Mouse (Mus musculus) limb, embryonic 11.5 days (tissue): ENCODE measurements around the gene Tmem167. TPM values are rescaled to one million over a fixed set of nuclear protein-coding genes. Genes with fewer than 3 reads are reported as not detected.
"Not testable (repeated sequence)": the region's sequence is repeated elsewhere in the genome, so short reads cannot be mapped to it uniquely, and the experiment has no call there.

Experiments
- ATAC-seq: fragments of 200-750 bp; cut with Nextera tagmentation; 2 replicates; pipeline ENCODE4 v1.8.0; 2017; ENCODE audit warnings: low read depth; ENCODE audit not compliant: insufficient number of reproducible peaks, low FRiP score, low TSS enrichment
- DNase-seq: peaks from one replicate; pipeline ENCODE4 v3.0.0-alpha.2; 2015; ENCODE audit warnings: low spot score
- H3K27ac ChIP-seq: fragments of 300-500 bp; sonication (generic); replicated peaks from 2 replicates; pipeline ENCODE4 v1.5.1; 2014; ENCODE audit warnings: low read depth, mild to moderate bottlenecking, low read length
- H3K27me3 ChIP-seq: fragments of 300-500 bp; sonication (generic); 2 replicates; pipeline ENCODE4 v1.6.1; 2014; ENCODE audit warnings: mild to moderate bottlenecking, low read length, mixed read lengths; ENCODE audit not compliant: control insufficient read depth, insufficient read depth
- H3K36me3 ChIP-seq: fragments of 300-500 bp; sonication (generic); 2 replicates; pipeline ENCODE4 v1.6.1; 2014; ENCODE audit warnings: mild to moderate bottlenecking, low read length, moderate library complexity, mixed read lengths; ENCODE audit not compliant: control insufficient read depth, insufficient read depth
- H3K4me1 ChIP-seq: fragments of 300-500 bp; sonication (generic); 2 replicates; pipeline ENCODE4 v1.6.1; 2014; ENCODE audit warnings: low read length, mixed read lengths; ENCODE audit not compliant: control insufficient read depth, insufficient read depth
- H3K4me2 ChIP-seq: fragments of 300-500 bp; sonication (generic); 2 replicates; pipeline ENCODE4 v1.6.1; 2014; ENCODE audit warnings: low read depth, mild to moderate bottlenecking, moderate library complexity; ENCODE audit not compliant: severe bottlenecking
- H3K4me3 ChIP-seq: fragments of 300-500 bp; sonication (generic); 2 replicates; pipeline ENCODE4 v1.5.1; 2014; ENCODE audit warnings: low read depth, low read length
- H3K9ac ChIP-seq: fragments of 300-500 bp; sonication (generic); 2 replicates; pipeline ENCODE4 v1.6.1; 2014; ENCODE audit warnings: mild to moderate bottlenecking, low read length
- H3K9me3 ChIP-seq: fragments of 300-500 bp; sonication (generic); 2 replicates; pipeline ENCODE4 v1.6.1; 2016; ENCODE audit warnings: low read length; ENCODE audit not compliant: control insufficient read depth
- WGBS: fragments of 180-500 bp; shearing (Covaris S2); extraction: QIAGEN DNeasy Blood & Tissue Kit; methylation state at CpG from one replicate; pipeline ENCODE4 v1.1.7; 2014; 5-methylcytosine and 5-hydroxymethylcytosine counted together
- polyA plus RNA-seq: library from polyadenylated mRNA; unstranded; fragments of >200 nt; fragmentation: Nextera tagmentation; extraction: Ambion mirVana; gene quantifications from 2 replicates; pipeline ENCODE4 v1.2.1, GENCODE M21; 2014

Tmem167 gene
- polyA plus RNA-seq, 1 experiment from 2014 or later = 74.9 TPM

DNA sequence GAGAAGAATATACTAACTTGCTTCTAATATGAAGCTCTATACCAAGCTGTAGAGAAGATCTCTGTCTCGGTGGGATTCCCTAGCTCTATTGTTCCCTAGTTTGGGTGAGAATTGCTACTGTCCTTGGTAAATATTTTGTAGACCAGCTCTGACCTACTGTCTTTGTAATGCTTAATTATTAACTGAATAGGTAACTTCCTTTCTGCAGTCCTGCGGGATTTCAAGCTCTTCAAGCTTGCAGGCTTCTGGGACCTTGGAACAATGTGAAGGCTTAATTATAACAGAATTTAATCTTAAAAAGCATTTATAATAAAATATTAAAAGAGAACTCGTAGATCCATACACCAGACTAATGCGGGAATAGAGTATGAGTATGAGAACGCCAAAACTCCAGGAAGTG lies 19.8 kb downstream of the Tmem167 start:
- DNase-seq, H3K4me2 ChIP-seq, H3K36me3 ChIP-seq, H3K27ac ChIP-seq, H3K9ac ChIP-seq, ATAC-seq, H3K27me3 ChIP-seq, H3K4me3 ChIP-seq, H3K9me3 ChIP-seq, H3K4me1 ChIP-seq: not testable (repeated sequence)
- WGBS = 95% methylated on average over 5 of the region's 5 CpGs

DNA sequence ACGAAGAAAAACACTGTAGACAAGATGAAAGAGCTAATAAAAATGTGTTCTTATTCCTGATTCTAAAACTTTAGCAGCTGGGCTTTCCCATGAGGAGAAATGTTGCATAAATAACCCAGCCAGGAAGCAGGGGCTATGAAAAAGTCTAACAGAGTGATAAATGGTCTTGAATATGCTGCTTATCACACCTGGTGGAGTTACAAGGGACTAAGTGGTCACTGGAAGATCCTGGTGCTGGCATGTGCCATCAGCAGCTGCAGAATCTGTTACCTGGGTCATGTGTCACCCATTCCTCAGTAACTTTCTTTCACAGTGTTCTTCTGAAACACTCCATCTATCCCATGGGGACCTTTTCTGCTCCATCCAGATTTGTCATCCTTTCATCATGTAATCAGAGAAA lies 22.8 kb downstream of the Tmem167 start:
- DNase-seq = no peak
- H3K27ac ChIP-seq = no peak overlapping the region
- H3K4me2 ChIP-seq = no peak overlapping the region
- no peaks in the 10 kb centered on the region for H3K36me3 ChIP-seq
- H3K9me3 ChIP-seq = no peaks in the 10 kb centered on the region
- WGBS = 71% methylated on average over 1 of the region's 1 CpGs
- ATAC-seq = no peak
- H3K4me3 ChIP-seq = no peak overlapping the region
- no peaks in the 10 kb centered on the region for H3K27me3 ChIP-seq
- no peak overlapping the region for H3K9ac ChIP-seq
- no peaks in the 10 kb centered on the region for H3K4me1 ChIP-seq

DNA sequence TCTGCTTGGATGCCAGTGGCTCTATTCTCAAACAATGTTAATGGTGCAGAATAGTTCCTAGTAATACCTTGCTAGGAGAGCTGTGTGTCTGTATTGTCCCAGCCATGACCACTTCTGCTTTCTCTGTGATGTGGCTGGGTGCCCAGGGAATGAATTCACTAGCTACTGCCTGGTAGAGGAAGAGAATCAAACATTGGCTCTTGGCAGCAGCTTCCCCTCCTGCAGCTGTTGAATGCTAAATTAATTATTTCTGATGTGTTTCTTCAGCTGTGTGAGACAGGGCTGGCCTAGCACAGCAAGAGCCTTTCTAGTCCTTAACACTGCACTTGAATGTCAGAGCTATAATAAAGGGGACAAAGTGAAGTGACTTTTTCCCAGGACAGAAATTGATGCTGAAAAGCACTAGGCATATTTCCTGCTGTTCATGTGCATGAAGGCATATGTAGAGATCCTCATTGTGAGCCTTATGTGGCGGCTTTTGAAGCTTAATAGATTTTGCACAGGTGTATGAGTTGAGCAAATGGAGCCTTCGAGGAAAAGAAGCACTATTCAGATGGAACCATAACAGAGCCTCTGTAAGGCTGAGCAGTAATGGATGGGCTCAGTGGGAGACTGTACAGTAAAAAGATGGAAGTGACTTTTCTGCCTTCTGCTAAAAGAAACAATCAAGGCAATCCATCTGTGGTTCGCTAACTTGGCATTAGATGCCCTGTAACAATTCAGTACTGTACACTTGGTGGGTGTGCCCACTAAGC lies 47.4 kb downstream of the Tmem167 start:
- Histone ChIP-seq H3K4me3 (no peak overlapping the region), H3K9ac (no peak overlapping the region), H3K27ac (no peak overlapping the region), H3K27me3 (no peaks in the 10 kb centered on the region), H3K9me3 (no peaks in the 10 kb centered on the region), H3K36me3 (no peaks in the 10 kb centered on the region), H3K4me1 (no peaks in the 10 kb centered on the region; the same call in 1 of the 2 replicates), H3K4me2 (no peak overlapping the region)
- ATAC-seq (no peak), DNase-seq (no peak)
- WGBS = 85% methylated on average over 3 of the region's 3 CpGs

DNA sequence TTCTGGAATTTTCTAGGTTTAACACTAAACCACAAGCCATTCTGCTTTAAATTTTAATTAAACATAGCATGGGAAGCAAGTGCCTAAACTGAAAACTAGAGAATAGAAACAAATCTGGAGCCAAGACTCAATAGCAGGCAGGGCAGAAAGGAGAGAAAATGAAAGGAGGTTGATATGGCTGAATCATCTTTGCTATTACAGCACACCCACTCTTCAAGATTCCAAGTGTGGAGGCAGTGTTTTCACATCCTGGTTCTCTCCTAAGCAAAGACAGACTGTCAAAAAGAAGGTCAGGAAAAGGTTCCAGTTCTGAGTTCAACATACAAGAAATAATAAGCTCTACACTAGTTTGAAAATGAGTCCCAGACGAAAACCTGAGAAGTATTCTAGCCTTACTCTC lies 52.8 kb downstream of the Tmem167 start:
- DNase-seq = no peak

DNA sequence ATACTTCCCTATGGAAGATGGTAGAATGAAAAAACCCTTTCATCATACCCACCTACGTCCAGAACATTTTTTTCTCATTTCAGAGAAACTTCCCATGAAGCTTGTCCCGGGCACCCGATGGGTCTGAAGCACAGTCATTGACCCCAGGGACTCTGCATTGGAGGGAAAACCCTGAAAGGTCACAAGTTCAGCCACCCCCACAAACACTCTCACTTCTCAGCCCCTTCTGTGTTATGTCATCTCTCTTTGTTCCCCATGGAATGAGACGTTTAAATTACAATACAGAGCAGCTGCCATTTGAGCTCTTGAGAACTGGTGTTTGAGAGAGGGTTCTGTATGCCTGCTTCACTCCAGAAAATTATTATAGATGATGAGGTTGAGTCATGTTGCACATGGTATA lies 54.3 kb downstream of the Tmem167 start:
- no peak overlapping the region for H3K4me3 ChIP-seq
- no peaks in the 10 kb centered on the region for H3K9me3 ChIP-seq
- H3K4me1 ChIP-seq = no peaks in the 10 kb centered on the region
- H3K27ac ChIP-seq = no peak overlapping the region
- peak; percentile 57; the same call in 1 of the 2 replicates for ATAC-seq
- H3K4me2 ChIP-seq = no peak overlapping the region
- no peaks in the 10 kb centered on the region for H3K27me3 ChIP-seq
- H3K9ac ChIP-seq = no peak overlapping the region
- WGBS = 19% methylated on average over 4 of the region's 4 CpGs
- no peak for DNase-seq
- H3K36me3 ChIP-seq = no peaks in the 10 kb centered on the region

More for the DNA sequence above, 52.8 kb downstream of the Tmem167 start:
- H3K4me1 ChIP-seq = no peaks in the 10 kb centered on the region
- H3K9ac ChIP-seq = no peak overlapping the region
- H3K27me3 ChIP-seq = no peaks in the 10 kb centered on the region
- H3K27ac ChIP-seq = no peak overlapping the region
- no peaks in the 10 kb centered on the region for H3K36me3 ChIP-seq
- no peaks in the 10 kb centered on the region for H3K9me3 ChIP-seq
- 80% methylated on average over 1 of the region's 1 CpGs for WGBS
- ATAC-seq = no peak
- H3K4me3 ChIP-seq = no peak overlapping the region
- no peak overlapping the region for H3K4me2 ChIP-seq

DNA sequence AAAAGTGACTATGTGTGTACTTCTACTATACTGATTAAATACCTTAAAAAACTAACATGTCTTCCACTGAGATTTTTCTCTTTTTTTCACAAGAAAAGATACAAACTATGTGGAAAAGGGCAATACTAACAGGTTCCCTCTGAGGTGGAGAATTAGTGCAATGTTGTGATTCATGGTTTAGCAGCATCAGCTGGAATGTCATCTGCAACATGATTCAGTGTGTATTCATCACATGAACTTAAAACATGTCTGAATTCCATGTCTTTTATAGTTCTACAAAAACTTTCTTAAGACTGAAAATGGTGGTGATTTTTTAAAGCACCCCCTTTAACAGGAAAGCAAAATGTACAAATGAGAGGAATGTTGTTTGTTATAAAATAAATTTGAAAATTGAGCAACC lies 63.0 kb downstream of the Tmem167 start:
- Histone ChIP-seq H3K36me3 (no peaks in the 10 kb centered on the region), H3K9me3 (no peaks in the 10 kb centered on the region), H3K4me3 (no peak overlapping the region), H3K4me2 (no peak overlapping the region), H3K27me3 (no peaks in the 10 kb centered on the region), H3K4me1 (no peaks in the 10 kb centered on the region), H3K27ac (no peak overlapping the region), H3K9ac (no peak overlapping the region)
- ATAC-seq (no peak), DNase-seq (no peak)

DNA sequence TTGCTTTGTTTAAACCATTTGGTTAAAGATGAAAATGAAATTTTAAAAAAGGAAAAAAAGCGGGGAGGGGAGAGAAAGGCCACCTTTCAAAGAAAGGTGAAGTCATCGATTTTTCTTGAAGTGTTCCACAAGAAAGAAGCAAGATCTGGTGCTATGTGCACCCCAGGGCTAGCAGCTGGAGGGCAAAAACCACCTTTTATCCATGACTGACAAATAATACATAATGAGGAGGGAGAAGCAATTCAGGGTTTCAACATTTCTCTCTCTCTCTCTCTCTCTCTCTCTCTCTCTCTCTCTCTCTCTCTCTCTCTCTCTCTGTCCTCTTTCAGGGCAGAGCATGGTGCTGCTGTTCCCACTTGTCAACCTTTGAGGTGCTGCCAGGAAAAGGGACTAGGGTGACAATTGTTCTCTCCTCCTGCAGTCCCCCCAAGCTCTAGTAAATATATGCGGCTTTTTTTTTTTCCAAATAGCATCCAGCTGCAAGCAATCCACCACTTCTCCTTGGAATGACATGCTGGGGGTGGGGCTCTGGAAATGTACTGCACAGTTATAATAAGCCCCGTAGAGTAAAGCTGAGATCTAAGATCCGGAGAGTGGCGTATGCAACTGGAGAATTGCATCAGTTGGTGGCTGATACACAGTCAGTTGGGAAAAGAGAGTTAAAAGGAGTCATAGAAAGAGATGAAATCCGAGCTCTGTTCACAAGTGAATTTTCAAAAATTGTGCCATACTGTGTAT lies 63.8 kb downstream of the Tmem167 start:
- H3K27me3 ChIP-seq = no peaks in the 10 kb centered on the region
- no peak overlapping the region for H3K4me2 ChIP-seq
- DNase-seq (peak; percentile 57), ATAC-seq (peak; percentile 54; the same call in 1 of the 2 replicates)
- H3K27ac ChIP-seq = no peak overlapping the region
- no peaks in the 10 kb centered on the region for H3K9me3 ChIP-seq
- H3K36me3 ChIP-seq = no peaks in the 10 kb centered on the region
- no peaks in the 10 kb centered on the region for H3K4me1 ChIP-seq
- 42% methylated on average over 7 of the region's 7 CpGs for WGBS
- H3K9ac ChIP-seq = no peak overlapping the region
- H3K4me3 ChIP-seq = no peak overlapping the region

DNA sequence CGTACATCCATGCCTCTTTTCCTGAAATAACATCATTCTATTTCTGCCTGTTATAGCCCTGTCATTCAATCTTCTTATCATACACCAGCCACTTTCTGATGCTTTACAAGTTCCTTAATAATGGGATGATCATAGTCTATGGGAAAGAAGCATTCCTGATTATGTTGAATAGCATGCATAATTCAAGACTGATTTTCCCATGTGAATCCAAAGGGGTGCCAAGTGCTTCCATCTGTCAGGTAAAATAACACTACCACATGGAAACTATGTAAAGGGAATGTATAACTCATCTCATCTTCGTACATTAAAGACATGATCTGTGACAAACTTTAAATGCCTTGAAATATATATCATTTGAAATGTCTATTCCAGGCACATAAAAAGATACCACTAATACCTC lies 75.2 kb downstream of the Tmem167 start:
- Histone ChIP-seq H3K9ac (no peak overlapping the region), H3K36me3 (no peaks in the 10 kb centered on the region), H3K4me2 (no peak overlapping the region), H3K4me3 (no peak overlapping the region), H3K27ac (no peak overlapping the region), H3K27me3 (no peaks in the 10 kb centered on the region), H3K9me3 (no peaks in the 10 kb centered on the region), H3K4me1 (no peaks in the 10 kb centered on the region)
- WGBS = 89% methylated on average over 2 of the region's 2 CpGs
- ATAC-seq (no peak), DNase-seq (no peak)
